Mouse (Mus musculus) testis, postnatal 10 days (tissue): ENCODE results near the gene Lgr4.

Experiments
- DNase-seq: peaks from one replicate; pipeline ENCODE4 v3.0.0; 2021; ENCODE audit warnings: low spot score

Gene Lgr4

DNA sequence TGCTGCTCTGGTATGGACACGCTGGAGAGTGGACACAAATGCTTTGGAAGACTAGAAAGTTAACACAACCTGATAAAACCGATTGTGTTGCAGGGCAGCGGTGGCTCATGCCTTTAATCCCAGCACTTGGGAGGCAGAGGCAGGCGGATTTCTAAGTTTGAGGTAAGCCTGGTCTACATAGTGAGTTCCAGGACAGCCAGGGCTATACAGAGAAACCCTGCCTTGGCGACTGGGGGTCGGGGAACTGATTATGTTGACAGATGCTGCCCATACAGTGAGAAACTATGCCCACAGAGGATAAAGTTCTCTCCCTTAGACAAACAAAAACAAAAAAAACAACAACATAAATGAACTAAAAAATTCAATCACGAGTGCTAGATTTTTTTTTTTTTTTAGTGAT is 99.6 kb downstream of the Lgr4 start:
- no peak for DNase-seq

DNA sequence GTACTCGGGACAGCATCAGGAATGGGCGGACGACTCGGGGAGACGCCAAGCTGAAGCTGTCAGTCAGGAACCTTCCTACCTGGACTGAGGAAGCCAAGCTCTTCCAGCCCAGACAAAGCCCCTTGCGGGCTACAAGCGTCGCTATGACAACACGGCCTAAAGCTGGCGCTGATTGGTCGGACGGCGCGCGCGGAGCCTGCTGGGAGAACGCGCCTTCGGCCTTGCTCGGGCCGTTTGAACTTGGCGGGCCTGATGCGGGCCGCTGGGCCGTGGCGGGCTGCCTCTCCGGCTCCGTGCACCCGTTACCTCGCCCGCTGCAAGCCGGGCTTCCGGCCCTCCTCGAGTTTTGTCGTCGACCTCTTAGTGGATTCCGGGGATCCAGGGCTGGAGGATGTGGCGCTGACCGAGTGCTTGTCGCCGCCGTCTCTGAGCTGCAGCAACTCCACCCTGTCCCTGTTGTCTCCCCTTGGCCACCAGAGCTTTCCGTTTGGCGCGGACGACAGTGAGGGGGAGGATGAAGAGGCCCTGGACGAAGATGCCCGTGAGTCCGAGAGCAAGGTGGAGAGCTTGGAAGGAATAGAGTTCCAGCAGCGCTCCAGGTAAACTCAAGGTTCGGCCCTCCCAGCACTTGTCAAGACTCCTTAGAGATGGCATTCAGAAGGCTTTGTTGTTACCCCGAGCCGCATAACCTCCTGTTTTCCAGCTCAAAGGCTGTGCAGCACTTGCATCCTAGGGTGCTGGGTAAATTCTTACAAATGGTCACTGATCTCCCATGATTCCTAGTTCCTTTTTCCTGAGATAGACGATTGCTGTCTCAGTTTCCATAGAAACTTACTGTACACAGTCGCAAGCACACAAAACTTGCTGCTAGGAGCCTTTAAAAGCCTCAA is 100.4 kb downstream of the Lgr4 start, which contains the start of gene Ccdc34:
Gene Ccdc34, plus strand, starts transcription at position 202 of the 890 bp plus-strand sequence.
- peak; percentile 93 for DNase-seq

DNA sequence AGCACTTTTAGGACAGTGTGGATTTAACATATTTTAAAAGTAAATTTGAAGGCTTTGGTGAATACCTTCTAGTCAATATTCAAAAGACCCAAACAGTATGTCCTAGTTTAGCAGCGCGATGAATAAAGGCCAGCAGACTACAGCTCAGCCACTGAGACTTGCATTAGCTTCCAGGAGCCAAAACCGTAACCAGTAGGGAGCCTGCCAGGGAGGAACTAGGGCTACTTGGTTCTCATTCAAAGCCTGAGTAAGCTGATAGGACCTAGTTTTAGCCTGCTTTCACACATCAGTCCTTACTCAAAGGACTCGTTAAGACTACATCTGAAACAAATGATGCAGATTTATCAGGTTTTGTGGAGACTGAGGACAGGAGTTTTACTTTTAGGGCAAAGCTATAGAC is 102.2 kb downstream of the Lgr4 start:
- DNase-seq, result no peak

DNA sequence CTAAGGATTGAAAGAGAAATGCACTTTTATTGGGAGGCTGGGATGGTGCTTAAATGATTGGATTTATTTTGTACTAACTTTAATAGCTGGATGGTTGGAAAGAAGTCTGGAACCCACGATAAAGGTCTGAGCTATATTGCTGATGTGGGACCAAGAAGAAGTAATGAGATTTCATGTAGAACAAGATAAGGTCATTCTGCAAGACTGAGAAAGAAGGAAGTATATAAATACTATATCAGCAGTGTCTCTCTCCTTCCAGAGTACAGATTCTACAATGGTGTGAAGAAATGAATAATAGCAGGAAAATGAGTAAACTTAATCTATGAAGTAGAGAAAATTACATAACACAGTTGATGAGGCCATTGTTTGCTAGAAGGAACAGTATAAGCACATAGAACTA is 103.0 kb downstream of the Lgr4 start:
- no peak for DNase-seq

DNA sequence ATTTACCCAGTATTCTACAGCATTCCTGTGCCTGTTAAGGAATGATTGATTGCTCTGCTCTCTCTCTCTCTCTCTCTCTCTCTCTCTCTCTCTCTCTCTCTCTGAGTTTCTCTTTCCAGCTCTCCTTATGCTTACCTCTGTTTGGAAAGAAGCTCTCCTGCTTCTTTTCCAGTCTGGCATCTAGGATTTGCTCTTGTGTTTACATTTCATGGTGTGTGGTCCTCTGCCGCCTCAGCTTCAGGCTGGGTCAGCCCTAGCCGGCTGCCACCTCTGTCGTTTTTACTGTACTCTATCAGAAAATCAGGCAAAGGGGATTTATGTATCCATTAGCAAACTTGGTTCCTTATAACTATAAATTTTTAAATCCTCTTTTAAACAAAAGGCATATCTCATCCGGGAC is 118.8 kb downstream of the Lgr4 start:
- no peak for DNase-seq

DNA sequence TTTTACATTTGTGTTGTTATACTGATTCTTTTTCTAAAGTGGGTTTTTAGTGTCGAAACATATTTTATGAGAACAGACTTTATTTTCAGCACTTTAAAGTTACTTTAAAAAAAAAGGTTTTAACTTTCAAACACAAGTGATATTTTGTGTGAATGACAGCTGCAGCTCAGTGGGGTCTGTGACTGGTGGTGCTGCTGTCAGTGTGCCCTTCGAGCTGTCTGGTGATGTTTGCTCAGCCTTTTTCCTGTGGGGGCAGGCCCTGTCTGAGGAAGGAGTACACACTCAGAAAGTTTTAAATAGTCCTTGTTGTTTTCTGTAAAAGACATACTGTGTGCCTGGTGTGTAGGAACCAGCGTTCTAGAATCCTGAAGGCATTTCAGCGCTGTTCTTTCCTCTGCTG is 119.2 kb downstream of the Lgr4 start:
- DNase-seq, result no peak

DNA sequence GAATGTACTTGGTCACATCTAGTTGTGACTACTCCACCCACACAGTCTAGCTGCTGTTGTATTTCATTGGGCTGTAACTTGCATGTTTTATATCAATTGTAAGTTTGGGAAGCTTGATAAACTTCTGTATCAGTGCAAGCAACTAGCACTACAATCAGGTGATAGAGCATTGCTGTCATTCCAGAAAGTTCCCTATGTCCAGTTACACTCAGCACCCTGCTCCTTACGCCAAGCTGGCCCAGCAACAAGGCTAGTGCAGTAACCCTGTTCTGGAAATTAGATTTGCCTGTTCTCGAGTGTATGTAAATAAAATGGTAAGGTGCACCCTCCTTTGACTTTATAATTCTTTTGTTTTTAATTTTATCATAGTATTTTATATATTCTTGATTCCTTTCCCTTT is 119.8 kb downstream of the Lgr4 start:
- DNase-seq, result no peak

DNA sequence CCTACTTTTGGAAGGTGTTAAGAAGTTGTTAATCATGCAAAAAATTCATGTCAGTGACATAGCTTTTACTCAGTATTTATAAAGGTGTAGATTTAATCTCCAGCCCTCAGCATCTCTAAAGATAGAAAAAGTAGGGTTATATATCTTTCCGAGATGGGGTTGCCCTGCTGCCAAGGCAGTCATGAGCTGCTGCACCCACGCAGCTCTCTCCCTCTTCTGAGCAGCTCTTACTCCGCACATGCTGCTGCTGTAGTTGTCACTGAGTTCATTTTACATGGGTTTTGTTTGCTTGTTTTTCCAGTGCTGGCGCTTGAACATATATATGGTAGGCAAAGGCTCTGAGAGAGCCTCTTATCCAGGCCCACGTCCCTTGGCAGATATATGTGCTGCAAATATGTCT is 120.9 kb downstream of the Lgr4 start:
- DNase-seq, result no peak

DNA sequence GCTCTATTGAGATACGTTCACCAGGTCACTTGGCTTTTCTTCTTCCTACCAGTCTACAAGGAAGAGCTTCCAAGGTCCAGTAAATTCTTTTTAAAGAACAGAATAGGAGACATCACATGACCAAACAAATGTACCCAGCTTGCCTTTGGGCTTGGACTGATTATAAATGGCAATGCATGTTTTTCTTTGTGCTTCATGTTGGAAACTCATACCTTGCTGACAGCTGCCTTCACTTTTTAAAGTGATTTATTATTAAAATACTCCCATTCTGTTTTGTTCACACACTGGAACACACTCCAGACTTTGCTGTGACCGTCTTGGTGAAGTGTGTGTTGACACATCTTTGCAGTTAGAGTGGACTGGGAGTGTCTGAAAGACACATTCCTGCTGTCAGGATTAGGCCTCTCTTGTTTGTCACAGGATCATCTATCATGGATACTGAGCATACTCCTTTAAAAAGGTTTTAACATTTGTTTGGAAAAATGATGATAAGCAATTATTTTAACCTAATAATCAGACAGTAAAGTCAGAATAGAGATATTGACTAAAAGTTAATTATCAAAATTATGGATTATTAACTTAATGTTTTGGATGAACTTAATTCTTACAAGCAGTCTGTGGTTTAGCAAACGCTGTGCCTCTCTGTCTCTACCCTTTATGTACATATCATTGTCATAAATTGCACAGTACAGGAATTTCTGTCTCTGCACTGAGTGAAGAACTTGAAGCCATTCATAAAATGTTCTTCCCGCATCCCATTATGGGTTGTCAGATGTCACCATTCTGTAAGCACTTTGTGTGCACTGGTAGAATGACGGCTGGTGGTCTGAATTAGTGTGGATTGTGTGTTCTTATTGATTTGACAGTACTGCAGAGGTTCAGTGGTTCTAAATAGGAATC is 125.7 kb downstream of the Lgr4 start:
- DNase-seq, result no peak

DNA sequence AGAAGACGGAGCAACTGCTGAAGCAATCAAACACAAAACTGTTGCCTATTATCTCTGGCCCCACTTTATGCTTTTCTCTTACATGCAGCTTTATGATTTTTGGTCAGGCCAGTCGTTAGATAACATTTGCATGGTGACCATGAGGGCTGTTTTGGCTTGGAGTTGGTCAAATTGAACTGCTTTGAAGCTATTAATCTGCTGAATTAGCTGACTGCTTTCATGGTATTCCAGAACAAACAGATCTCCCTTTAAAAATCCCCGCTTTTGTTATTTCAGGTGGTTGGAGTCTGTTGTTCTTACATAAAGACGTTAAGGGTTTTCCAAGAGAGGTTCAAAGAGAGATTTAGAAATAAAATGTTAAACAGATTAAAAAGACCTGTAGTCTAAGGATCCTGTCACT is 141.0 kb downstream of the Lgr4 start:
- no peak for DNase-seq

DNA sequence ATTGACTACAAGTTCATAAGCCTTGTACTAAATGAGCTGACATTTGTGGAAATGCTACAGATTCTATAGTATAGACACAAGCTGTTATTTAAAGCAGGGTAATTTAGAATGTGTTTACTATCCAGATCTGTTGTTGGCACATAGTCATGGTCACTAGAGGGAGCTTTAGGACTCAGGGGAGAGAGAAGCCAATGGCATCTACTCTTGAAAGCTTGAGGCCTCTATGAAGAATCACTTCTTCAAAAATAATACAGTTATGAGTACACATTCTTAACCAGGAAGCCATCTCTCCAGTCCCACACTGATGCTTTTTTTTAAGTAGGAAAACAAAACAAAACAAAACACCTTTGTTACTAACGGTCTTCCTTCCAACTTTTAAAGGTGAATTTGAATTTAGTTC is 145.7 kb downstream of the Lgr4 start:
- DNase-seq, result no peak
